Mouse (Mus musculus) naive thymus-derived CD4-positive, alpha-beta T cell, adult 2 months (primary cell): ENCODE measurements around the gene Dnaaf5.
A peak's percentile ranks its signal among the peaks of the same experiment; 100 is the strongest.

Experiments
- DNase-seq: peaks from one replicate; pipeline ENCODE4 v3.0.0-alpha.2; 2011; ENCODE audit warnings: low read depth

Gene Dnaaf5

DNA sequence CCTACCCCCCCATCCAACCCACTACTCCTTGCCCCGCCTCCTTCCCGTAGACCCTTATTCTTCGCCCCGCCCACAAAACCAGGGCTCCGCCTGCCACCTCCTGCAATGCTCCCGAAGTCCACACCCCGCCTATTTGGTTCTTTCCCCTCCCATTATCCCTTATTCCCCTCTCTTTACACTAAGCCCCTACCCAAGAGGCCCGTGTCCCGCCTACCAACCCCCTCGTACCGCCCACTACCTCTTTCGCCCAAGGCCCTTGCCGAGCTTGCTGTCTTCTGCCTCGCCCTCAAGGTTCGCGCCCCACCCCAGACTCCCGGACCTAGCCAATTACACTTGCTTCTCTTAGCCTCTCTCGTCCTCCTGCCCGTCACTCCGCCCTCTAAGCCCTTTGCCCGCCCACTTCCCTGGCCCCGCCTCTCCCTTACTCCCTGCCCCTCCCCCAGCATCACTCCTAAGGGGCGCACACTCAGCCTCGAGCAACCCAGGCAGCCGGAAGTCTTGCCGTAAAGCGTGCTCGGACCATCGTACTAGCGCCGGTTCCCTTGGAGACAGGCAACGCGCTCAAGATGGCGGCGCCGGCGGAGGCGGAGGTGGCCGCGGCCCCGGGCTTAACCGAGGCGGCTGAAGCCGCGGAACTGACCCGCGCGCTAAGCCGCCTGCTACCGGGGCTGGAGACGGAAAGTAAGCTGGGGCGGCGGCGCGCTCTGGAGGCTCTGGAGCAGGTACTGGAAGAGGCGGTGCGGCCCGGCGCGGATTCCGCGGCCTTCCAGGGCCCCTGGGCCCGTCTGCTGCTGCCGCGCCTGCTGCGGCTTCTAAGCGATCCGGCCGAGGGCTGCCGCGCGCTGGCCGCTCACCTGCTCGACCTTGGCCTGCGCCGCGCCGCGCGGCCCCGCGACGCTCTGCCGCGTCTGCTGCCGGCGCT, at the start of gene Dnaaf5, which contains the start of gene Prkar1b:
TSS of gene Dnaaf5 (plus strand) at position 543 of the 922 bp plus-strand sequence.
TSS of gene Prkar1b (minus strand) at position 321 of the 922 bp plus-strand sequence.
- peak; percentile 100 for DNase-seq

DNA sequence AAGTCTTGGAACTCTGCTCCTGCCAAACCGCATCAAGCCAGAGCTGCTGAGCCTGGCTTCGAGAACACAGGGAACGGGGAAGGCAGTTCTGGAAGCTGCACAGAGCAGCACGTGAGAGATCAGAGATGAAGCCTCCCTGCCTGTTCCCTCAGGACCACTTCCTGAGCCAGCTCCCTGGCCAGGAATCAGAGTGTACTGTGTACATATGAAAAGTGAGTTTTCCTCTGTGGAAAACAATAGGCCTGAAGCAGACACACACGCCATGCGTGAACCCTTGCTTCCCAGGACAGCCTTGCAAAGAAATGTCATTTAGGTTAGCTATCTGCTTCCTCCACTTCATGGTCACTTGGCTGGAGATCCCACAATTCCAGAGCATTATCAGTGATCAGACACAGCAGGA, 48.2 kb upstream of the Dnaaf5 start:
- DNase-seq = no peak

DNA sequence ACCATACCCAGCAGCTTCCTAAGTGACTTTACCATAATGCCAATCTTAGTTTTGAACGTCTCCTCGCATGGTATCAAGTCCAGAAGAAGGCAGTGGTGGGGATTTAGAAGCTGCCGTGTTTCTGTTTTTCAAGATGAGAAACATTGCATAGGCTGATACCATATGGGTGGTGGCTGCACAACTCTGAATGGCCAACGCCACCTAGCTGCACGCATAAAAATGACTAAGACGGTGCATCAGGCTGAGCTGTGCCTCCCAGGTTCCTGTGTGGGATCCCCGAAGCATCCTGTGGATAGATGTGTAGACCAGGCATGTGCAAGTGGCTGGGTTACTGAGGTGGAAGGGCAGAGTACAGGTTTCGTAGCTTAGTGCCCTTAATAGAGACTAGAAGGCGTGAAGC, 42.2 kb upstream of the Dnaaf5 start:
- no peak for DNase-seq

DNA sequence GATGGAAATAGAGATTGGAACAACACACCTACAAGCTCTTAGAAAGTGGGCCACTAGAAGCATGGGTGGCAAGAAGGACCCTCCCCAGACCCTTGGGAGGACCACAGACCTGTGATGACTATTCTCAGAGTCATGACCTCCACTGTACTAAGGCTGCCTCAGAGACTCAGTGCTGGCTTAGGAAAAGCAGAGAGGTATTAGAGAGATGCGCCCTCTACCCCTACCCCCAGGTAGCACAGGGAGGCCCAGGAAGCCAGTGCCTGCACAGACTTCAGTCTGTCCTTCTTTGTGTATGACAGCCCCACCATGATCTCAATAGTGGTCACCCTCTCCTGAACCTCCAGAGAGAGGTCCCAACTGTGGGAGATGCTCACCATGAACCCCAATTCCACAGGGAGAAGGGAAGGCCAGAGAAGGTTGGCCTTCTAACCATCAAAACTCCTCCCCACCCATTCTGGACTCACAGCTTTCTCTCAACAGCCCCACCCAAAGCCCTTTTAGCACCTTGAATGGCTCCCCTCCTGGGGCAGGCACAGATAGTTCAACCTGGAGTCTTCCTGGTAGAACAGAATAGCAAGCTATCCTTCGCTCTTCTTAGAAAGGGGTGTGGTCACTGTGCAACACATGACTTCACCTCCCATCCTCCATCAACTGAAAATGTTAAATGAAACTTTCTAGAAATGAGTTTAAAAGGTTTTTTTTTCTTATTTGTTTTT, 39.7 kb upstream of the Dnaaf5 start:
- no peak for DNase-seq

DNA sequence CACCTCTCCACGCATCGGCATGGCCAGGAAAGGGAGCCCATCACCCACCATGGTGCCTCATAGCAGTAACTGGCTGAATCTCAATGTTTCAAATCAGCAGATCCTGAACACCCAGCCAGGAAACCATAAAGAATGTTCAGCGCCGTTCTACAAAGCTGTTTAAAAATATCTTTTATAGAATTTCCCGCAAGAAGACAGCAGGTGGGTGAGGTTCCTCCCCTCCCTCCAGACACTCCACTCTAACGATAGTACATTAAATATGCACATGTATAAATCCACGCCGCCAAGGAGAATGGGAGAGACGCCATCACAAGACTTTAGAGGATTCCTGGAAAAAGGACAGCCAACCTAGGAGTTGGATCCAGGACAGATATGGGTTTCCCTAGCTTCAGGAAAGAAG, 38.0 kb upstream of the Dnaaf5 start:
- DNase-seq = no peak

DNA sequence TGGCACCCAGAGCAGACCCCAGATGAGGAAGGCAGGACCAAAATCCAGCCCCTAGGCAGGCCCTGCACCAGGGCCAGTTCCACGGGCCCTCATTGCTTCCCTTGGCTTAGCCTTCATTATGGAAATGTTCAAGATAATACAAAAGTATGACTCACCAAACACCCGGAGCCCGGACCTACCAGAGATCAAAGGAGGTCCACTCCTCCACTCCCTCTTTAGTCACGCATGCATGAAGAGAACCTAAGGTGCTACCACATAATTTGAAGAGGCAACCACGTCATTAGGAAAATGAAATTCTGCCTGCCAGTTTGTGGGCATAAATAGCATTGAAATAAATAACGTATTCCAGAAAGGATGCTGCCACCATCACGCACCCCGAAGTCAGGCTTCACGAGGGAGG, 37.6 kb upstream of the Dnaaf5 start:
- DNase-seq = no peak

DNA sequence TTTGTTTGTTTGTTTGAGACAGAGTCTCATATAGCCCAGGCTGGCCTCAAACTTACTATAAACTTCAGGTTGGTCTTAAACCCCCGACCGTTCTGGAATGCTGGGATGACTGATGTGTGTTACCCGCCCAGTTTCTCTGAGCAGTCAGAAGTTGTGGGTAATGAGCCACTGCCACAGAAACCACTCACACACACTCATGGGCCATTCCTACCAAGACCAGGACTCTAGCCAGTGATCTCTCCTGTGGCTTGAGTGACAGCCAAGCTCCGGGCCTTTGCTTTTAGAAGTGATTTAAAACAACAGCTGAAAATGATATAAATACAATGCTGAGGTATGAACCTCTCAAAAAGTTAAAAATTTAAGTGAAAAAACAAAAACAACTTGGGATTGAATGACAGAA, 35.1 kb upstream of the Dnaaf5 start:
- DNase-seq = no peak

DNA sequence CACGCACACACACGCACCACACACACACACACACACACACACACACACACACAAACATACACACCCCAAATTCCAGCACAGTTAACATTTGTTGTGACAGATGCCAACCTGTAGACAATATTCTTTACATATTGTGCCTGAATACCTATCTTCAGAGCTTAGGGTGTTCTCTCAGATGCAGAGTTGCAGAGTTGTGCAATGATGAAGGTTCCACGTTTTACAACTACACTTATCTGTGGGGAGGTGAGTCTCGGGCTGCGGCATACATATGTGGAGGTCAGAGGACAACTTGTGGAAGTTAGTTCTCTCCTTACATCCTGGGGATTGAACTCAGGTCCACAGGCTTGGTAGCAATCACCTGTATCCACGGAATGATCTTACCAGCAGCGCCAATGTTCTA, 34.5 kb upstream of the Dnaaf5 start:
- DNase-seq = no peak

DNA sequence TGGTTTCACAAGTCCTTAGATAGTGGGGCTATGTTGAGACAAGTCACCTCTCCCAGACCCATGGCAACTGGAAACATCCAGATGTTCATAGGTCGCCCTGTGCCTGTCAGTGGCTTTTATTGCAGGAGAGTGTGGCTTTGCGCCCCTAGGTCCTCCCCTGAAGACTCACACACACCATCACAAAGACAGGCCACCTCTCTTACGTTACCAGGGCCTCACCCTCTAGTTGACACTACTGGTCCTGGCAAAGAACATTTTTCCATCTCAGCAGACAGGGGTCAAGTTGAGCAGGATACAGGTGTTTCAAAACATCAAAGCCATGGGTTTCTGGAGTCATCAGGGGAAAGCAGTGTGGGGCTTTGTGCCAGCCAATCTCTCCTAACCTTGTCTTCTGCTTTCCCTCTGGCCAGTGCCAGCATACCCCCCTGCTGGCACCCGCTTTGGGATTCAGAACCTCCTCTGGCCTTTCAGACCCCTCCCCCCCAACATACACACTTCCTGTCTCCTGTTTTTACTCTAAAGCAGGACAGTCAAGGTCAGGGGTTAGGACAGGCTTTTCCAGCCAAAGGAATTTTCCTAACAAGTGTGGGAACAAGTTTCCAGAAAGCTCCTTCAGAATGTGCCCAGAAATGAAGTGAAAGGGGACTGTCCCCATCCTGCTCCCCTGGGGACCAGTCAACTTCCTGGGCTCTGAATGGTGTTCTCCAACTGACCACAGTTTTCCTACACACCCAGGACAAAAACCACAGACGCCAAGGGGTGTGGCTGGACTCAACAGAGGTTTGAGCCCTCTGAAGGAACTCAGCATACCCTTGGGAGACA, 31.7 kb upstream of the Dnaaf5 start:
- DNase-seq = no peak

DNA sequence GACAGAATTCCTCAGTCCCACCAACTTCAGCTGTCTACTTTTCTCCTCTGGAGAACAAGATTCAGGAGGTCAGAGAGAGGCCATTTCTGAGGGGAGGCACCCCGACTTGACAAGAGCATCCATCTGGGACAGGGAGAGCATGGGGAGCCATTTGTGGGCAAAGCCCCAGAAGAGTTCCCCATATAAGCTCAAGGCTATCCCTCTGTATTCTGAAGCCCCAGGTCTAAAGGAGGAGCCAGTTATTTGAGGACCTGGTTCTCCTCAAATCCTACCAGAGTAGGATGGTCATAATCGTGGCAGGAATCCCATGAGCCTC, 31.1 kb upstream of the Dnaaf5 start:
- no peak for DNase-seq

DNA sequence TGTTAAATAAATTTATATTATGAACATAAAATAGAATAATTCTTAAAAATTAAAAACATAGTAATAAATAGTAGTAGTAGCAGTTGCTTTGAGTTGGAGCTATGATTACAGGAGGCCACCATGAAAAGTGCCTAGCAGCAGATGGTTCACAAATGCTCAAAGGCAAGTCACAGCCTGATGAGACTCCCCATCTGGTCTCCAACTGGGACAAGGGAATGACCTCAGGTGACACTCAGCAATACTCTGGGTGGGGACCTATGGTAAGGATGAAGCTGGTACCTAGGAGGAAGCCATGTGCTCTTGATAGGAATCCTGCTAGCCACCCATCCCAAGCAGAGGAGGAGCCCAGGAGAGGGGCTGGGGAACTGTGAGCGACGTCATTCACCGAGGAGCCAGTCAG, 24.3 kb upstream of the Dnaaf5 start:
- no peak for DNase-seq

DNA sequence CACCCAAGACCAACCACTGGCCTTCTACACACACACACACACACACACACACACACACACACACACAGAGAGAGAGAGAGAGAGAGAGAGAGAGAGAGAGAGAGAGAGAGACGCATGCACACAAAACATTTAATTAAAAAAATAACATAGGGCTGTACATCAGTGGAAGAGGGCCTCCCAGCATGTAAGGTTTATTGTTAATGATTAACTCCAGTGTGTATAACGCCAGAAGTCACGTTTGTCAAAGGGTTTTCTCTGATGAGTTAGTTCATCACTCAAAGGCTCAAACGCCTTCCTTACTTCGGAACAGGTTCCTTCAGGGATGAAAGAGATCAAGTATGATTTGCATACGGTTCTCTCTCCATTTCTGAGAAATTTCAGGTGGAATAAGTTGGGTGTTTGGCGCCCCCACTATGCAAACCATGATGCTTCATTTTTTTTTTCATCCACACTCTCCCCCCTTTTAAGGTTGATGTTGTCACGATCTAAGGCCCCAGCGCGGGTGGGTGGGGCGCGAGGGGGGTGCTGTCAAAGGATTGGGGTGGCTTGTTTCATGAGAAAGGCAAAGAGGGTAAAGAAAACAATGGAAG, 21.5 kb upstream of the Dnaaf5 start:
- DNase-seq = no peak

DNA sequence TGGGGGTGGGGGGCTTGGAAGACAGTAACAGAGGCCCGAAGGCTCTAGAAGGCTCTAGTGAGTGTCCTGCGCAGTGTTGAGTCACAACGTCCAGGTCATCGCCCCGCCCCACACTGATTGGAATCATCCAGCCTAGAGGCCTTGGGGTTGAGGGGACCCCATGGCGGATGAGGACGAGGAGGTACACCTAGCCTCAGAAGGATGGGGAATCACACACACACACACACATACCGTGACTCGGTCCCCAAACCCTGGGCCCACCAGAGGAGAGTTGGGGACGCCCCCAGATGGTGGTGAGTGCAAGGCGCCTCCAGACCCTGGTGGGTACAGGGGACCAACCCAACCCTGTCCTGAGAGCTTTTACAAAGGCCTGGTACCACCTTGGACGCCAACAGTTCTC, 20.9 kb upstream of the Dnaaf5 start:
- no peak for DNase-seq

DNA sequence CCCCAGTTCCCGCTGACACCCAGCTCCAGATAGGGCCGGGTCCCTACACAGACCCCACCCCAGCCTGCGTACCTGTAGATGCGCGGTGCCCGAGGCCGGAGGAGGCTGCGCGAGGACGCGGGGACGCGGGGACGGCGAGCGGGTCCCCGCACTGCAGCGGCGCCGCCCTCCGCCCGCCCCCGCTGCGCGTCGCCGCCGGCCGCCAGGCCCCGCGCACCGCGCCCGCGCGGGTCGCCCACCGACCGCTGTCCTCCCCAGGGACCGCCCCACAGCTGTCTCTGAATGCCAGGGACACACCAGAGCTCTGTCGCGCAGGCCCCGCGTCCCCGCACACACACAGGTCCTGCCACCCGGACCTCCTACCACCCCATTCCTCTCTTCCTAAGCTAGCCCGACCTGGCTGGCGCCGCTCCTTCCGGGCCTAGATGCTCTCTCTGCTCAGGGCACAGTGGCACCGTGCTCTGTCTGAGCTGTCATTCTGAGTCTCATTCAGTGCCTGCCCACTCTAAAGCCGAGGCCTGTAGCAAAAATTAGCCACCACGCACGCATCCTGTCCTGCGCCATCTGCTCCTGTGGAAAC, 20.4 kb upstream of the Dnaaf5 start:
- DNase-seq = peak; percentile 22

DNA sequence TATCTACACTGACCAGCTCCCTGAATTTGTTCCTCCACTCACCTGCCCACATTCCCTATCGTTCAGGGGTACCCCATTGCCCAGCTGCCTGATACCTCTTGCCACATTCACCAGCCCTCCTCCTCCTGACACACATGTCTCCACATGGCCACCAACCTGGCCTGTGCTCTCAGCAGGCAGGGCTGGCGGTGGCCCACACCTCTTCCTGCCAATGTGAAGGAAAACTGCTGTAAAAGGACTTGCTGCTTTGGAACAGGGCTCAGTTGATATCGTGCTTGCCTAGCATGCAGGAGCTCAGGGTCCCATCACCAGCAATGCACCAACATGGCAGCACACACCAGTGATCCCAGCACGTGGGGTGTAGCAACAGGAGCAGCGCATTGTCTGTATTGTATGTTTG, 19.7 kb upstream of the Dnaaf5 start:
- no peak for DNase-seq

DNA sequence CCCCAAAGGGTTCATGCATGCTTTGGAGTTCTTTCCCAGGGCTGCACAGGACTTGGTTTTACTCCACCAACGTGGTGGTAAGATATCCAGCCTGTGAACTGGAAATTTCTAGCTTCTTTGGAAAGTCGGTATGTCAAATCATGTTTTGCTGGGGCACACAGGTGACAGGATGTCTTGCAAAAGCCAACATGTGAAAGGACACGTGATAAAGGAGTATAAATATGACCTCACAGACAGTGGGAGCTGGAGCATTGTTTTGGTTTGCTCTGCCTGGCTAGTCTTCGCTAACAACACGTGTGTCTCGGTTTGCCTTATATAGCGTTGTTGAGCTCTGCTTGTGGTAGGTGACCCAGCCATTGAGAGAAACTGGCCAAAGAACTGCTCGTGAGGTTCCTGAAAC, 15.5 kb upstream of the Dnaaf5 start:
- DNase-seq = no peak

DNA sequence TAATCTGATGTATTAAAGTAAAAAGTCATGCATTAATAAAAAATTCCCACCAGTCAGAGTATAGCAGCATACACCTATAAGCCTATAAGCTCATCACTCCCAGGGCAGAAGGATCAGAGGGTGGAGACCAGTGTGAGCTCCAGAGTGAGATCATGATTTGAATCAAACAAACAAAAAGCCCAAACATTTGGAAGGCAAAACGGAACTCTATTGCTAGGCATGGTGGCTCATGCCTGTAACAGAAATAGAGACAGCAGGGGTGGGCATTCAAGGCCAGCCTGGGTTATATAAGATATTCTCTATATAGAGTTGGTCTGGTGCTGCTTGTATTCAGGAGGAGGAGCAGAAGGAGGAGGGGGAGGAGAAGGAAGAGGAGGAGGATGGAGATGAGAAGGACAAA, 13.7 kb upstream of the Dnaaf5 start:
- no peak for DNase-seq

DNA sequence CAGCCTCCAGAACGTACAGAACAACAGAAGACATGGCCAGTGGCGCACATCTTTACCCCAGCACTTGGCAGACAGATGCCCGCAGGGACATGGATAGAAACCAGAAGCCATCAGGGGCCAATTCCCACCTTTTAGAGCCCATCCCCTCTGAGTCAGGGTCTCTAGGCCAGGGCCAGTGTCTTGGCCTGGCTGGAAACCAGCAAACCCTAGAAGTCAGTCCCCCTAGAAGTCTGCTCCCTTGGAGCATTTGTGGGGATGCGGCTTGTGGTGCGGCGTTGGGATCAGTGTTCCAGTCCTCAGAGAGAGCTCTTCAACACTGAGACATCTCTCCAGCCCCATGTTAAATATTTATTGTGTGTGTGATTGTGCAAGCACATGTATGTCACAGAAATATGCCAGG, 12.8 kb upstream of the Dnaaf5 start:
- DNase-seq = no peak

DNA sequence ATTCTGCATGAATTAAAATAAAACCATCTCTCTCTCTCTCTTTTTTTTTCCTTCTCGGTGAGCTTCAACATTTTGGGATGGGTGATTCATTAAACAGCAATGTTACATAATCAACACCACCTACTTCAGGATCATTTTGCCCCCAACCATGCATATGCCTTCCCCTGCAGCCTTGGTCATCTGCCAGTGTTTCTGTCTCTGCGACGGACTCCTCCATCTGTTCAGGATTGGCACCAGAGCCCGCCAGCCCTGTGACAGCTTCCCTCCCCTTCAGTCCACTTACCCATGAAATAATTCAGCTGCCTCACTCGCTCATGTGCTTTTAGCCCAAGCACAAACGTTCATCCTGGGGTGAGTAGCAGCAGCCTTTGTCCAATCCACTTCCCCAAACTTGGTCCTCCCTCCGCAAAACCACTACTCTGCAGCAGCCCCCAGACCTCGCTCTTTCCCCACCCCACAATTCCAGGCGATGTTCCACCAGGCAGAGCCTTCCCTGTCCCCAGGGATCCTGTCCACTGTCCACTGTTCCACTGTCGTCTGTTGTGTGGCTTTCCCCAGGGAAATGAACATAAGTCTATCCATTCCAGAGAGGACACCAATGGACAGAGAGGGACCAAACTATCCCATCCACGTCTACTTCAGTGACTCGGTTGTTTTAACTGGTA, 11.6 kb upstream of the Dnaaf5 start:
- no peak for DNase-seq

DNA sequence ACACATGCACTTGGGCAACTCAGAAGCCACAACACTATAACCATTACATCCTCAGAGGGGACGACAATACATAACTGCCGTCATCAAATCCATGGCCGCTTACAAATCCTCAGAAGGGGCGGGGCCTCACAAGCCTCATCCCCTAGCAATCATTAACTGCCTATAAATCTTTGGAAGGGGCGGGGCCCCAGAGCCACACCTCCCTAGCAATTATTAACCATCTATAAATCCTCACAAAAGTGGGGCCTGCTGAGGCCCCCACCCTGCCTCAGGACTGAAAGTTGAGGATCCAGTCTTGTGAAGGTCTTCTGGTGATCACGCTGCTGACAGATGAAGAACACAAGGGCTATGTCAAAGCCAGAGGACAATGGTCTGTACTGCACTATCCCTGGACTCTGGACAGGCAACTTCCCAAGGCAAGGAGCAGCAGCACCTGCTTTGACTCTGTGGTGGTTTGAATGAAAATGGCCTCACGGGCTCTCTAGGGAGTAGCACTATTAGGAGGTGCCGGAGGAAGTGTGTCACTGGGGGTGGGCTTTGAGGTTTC, 11.0 kb upstream of the Dnaaf5 start:
- no peak for DNase-seq

DNA sequence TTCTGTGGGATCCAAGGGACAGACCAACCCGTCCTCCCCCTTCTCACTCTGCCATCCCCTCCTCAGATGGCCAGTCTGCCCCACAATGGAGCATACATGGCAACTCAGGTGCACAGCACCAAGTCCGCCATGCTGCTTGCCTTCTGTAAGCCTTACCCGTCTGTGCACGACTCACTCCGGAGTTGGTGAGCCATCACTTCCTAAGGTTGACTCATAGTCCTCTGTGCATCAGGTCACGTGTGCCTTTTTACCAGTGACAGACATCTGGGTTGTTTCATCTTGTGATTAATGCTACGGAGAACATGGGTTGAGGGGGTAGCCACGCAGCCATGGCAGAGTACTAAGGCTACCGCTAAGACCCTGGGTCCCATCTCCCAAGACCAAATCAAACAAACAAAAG, 9.4 kb upstream of the Dnaaf5 start:
- DNase-seq = no peak
